Mouse (Mus musculus) urinary bladder, postnatal 25 days (tissue): Measurements from ENCODE around the gene Tbc1d17.

ENCODE experiments used
- DNase-seq: peaks from one replicate; pipeline ENCODE4 v3.0.0; 2022; ENCODE audit warnings: low spot score

The Tbc1d17 gene

DNA sequence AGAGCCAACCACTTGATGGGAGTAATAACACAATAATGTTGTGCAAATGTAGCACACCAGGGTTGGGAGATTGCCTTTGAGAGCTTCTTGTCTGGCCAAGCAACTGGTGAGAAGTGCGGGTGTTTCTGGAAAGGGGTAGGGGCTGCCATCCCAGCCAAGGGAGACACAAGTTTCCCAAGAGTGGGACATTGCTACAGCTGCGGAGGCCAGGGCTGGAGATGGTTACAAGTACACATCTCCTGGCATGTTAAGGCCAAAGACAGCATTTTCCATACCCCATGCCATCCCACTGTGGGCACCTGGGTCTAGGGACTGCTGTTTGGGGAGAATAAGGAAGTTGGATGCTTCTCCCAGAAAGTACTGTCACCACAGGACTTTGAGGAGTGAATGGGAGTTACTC is 4.2 kb upstream of the Tbc1d17 start:
- no peak for DNase-seq

DNA sequence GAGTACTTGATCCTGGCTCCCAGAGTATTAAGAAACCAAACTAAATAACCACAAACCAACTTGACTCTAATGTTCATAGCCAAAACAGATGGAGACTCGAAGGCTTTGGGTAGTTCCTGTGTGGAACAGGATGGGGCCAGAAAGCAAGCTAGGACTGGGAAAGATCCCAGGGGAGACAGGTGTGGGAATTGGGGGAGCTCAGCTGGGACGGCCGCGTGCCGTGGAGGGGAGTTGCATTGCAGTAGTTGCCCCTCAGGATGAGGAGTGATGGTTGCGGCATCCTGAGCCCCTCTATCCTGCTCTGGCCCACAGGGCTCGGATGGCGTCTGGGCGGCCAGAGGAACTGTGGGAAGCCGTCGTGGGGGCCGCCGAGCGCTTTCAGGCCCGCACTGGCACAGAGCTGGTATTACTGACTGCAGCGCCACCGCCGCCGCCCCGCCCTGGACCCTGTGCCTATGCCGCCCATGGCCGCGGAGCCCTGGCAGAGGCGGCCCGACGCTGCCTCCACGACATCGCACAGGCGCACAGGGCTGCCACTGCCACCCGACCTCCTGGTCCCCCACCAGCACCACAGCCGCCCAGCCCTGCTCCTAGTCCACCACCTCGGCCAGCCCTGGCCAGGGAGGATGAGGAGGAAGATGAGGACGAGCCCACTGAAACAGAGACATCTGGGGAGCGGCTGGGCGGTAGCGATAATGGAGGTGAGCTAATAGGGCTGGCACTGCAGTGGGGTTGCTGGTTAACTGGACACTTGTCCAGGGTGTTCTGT is 3.6 kb upstream of the Tbc1d17 start:
- DNase-seq, result no peak

DNA sequence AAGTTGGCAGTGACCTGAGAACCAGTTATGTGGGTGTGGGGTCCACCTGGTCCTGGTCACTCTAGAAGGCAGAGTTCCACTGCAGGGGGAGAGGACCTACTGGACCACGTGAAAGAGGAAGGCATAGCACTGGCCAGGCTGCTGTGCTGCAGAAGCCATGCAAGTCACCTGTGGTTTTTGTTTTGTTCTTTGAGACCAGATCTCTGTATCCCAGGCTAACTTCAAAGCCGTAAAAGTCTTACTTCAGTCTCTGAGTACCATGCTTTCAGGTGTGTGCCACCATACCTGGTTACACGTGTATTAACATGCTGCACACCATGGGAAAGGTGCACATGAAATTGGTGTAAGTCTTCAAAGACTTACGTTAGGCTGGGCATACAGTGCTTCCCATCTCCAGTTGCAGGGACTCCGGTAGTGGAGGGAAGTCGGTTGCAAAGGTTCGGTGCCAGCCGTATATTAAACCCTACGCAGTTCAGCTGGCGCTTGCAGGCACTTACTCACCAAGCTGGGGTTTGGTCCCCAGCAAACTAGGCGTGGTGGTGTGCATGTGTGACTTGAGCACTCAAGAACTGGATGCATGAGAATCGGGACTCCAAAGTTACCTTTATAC is 2.9 kb upstream of the Tbc1d17 start:
- DNase-seq, result no peak

DNA sequence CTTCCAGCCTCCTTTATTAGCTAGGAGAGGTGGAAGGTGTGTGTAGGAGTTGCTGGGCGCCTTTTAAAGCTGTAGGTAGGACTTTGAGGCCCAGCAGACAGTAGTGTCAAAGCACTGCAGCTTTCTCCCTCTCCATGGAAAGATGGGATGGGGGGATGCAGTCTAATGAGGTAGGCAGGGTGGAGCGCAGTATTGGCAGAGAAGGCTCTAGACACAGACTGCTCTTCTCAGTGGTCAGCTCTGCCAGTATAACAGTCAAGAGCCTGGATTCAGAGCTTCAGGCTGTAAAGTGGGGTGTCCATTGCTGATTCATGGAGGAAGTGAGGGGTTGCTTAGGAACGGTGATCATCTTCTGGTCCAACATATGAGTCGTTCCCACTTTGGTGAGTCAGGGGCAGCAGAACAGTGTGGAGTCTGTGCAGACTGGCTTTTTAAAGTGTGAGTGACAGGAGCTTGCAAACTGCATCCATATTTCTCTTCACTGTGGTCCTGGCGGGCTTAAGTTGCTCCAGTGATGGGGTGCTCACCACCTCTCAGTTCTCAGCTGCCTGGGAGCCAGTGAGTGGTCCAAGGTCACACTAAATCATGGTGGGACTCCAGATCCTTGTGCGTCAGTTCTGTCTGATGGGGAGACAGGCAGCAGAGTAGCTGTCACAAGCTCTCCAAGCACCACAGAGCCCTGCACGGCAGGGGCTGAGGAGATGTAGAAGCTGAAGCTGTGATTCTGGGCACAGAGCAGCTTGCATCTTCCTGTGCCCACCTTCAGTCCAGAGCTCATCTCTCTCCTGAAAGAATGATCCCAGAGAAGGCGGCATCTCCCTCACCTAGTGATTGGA is 2.1 kb upstream of the Tbc1d17 start:
- no peak for DNase-seq

DNA sequence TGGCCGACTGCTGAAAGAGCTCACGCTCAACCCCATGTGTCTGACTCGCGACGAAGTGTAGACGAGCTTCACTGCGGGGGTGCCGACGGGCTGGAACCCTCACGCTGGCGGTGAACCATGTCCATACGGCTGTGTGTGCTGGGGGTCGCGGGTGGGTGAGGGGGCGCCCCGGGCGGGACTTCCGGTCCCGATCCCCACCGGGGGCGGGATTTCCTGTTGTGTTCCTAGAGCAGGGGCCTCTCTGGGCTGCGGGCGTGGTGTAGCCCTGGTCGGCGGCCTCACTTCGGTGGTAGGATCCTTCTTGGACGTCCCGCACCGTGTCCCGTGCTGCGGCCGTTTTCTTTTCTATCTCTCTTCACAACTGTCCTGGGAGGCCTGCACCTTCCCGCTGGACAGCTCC is 1.3 kb upstream of the Tbc1d17 start:
- peak; percentile 68 for DNase-seq

DNA sequence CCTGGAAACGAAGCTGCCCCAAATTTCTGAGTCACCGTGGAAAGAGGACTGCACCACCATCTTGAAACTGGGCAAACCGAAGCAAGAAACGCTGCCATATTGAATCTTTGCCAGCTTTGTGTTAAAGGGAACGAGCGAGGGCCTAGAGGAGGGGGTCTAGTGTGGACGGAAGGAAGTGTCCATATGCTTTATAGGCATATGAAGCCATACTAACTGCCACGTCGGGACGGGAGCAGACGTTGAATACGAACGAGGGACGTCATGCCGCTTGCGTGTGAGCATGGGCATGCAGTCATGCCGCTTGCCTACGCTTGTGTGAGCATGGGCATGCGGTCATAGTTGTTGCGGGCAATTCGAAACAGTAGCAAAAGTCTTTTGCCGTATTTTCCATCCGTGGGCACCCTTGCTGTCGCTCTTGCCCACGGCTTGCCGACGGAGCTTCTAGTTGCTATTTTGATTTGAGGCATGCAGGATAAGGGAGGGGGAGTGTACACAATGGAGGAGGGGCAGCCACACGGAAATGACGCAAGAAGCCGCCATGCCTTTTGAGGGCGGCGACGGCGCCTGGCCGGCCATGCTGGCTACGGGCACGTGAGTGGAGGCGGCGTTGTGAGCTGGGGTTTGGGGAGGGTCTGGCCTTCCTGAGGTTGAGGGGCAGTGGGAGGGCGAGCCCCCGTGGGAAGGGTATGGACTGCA is 685 bp upstream of the Tbc1d17 start:
- peak; percentile 82 for DNase-seq

DNA sequence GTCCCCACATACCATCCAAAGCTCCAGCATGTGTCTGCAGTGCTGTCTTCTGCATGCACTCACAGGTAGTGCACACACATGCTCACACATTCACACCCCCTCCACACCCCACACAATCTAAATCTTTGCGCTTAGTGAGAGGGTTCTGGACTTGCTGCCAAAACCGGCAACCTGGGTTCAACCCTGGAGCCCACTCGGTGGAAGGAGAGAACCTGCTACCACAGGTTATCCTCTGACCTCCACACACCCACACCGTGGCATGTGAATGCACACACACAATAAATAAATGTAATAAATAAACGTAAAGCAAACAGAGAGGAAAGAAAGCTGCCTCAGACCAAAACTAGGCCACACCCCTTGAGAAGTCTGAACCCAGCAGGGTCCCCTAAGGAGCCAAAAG is 1.1 kb downstream of the Tbc1d17 start:
- no peak for DNase-seq

DNA sequence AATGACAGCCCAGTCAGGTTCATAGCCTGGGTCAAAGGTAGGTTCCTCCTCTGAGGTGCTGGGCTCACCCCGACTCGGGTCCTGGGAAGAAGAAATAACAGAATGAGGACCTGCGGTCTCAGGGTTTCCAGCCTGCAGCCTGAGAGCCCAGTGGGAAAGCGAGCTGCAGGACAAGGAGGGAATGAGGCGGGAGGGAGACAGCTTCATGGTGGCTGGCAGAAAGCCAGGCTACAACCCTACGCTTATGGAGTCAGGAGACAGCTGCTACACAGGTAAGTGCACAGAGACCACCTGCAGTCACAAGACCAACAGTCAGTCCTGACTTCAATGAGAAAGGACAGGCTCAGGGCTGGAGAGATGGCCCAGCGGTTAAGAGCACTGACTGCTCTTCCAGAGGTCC is 2.1 kb downstream of the Tbc1d17 start:
- DNase-seq, result no peak

DNA sequence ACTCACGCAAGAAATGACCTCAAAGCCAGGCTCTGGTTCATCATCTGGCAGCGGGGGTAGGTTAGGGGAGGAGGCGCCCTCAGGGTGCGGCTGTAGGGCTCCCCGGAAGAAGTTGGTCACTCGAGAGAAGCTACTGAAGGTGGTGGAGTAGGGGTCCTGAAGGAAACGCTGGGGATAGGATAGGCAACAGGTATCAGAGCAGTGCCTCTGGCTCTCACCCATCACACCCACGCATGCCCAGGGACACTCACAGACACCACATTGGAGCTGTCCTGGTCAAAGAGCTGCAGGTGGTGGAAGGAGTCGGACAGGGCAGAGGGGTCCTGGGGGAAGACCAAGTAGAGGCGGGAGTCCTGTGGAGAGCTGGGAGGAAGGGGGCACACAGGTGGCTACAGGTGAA is 3.9 kb downstream of the Tbc1d17 start:
- DNase-seq, result no peak

DNA sequence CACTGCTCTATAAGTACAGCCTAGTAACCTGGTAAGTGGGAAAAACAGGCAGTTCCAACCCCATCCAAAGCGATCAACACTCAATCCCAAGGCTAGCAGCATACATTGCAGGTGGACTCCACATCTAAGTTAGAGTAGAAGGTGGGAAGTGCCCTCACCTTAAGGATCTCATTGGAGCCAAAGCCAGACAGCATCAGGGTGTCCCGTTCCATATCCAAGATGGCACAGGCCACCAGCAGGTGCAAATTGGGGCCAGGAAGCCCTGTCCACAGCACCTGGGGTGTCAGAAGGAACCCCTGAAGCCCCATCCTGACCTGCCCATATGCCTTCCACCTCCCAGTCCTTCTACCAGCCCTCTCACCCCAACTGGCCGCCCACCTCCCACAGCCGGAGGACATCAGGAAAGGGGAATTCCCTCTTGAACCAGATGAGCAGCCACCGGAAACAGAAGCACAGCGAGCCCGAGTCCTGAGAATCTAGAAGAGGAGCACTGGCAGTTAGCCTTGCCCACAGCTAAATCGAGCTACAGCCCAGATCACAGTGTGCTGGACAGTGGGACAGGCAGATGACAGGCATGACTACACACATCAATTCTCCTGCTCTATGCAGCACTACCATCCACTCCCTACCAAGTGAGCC is 6.9 kb downstream of the Tbc1d17 start:
- DNase-seq, result no peak

DNA sequence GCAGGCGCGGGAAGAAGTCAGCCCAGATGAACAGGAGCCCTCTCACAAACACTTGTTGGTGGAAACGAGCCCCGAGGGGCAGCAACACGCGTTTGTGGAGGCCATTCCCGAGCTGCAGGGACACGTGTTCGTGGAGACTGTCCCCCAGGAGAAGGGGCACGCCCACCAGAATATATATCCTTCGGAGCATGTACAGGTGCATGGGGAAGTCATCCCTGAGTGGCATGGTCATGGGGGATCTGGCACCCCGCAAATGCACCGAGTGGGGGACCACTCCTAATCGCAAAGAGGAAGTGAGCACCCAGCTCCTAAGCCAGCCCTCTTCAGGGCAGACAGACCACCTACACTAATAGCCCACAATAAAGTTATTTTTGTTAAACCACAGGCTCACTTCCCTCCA is 8.5 kb downstream of the Tbc1d17 start:
- DNase-seq, result no peak

DNA sequence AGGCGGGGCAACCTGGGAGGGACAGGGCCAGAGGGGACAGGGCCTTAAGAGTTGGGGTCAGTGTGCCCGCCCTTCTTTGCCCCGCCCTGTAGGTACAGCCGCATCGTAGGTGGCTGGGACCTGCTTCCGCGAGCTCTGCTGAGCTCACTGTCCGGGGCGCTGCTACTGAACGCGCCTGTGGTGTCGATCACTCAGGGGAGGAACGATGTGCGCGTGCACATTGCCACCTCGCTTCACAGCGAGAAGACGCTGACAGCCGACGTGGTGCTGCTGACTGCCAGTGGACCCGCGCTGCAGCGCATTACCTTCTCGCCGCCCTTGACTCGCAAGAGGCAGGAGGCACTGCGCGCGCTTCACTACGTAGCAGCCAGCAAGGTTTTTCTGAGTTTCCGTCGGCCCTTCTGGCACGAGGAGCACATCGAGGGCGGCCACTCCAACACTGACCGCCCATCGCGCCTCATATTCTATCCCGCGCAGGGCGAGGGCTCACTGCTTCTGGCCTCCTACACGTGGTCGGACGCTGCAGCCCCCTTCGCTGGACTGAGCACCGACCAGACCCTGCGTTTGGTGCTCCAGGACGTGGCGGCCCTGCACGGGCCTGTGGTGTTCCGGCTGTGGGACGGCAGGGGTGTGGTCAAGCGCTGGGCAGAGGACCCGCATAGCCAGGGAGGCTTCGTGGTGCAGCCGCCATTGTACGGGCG is 9.2 kb downstream of the Tbc1d17 start:
- DNase-seq, result no peak

DNA sequence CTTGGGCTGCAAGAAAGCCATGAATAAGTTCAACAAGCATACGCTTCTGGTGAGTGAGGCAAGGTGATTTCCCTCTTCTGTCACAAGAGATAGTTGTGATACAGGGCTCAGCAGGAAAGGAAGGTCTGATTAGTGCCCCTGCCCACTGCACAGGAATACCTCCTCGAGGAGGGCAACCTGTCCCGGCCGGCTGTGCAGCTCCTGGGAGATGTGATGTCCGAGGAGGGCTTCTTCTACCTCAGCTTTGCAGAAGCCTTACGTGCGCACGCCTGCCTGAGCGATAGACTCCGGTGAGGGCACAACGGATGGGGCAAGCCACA is 9.7 kb downstream of the Tbc1d17 start:
- no peak for DNase-seq

DNA sequence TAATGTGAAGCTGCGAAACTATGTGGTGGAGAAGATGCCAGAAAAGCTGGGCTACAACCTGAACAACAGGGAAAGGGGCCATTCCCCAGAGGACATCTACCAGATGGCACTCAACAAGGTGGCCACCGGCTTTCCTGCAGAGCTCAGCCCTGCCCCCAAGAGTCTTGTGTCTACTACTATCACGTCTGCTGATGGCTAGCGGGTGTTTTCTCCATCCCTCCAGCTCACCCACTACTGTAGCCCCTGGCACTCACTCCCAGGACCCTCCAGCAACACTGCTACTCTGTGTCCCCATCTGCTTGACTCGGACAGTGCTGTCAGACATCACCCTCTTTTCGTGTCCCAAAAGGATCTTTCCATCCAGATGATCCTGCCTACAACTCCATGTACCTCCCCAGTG is 10.8 kb downstream of the Tbc1d17 start:
- no peak for DNase-seq

DNA sequence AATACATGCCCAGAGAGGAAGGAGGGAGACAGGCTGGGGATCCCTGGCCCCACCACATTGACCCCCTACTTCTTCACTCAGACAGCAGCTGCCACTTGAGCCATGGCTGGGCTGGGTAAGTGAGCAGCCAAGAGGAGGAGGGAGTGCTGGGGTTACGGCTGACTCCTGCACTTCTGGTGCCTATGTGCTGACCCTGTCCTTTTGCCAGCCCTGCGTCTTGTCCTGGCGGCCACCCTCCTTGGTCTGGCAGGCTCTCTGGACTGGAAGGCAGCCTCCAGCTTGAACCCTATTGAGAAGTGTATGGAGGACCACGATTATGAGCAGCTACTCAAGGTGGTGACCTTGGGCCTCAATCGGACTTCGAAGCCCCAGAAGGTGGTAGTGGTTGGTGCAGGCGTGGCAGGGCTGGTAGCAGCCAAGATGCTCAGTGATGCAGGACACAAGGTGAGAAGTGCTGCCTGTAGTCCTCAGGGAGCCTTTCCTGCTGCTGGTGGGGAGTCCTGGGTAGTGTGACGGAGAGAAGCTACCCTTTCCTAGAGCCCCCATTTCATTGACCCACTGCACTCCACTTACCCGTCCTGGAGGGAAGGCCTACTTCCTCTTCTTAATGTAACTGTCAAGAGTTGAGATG is 12.3 kb downstream of the Tbc1d17 start:
- no peak for DNase-seq

DNA sequence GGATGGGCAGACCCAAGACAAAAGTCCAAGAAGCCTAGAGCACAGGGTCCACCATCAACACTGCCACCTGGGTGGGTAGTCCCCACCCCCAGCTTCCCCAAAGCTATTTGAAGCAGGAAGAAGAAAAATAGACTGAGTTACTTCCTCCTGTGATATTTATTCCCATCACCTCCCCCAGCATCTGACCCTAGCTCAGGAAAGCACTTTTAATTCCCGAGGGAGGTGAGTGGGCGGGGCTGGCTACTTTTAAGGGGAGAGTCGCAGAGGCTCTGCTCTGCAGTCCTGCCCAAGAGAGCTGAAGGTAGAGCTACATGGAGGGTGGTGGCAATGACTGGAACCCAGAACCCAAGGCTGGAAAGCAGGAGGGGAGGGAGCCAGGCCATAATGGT is 12.9 kb downstream of the Tbc1d17 start:
- no peak for DNase-seq

DNA sequence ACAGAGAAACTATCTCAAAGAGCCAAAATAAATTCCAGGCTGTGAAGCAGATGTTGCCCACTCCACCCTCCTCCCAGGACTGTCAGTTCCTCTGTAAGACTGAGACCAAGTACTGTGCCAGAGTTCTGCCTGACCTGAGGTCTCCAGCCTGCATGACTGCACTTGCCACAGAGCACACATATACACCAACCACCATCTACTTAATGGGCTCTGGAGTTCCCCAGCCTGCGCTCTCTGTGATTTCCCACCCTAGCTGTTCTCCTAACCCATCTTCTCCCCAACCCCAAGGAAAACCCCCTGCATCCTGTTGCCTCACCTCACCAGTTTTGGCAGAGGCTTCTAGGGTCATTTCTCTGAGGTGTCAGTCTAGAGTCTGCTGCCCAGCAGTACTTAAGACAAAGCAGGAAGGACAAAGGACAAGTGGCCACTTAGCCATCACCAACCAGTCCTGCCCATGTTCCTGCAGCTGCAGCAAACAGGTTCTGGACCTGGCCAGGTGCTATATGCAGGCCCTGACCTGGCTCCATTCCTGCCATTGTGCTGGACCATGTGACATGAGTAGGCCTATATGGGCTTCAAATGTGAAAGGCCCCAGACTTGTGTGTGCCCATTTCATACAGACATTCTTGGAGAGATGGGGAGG is 13.4 kb downstream of the Tbc1d17 start:
- no peak for DNase-seq

DNA sequence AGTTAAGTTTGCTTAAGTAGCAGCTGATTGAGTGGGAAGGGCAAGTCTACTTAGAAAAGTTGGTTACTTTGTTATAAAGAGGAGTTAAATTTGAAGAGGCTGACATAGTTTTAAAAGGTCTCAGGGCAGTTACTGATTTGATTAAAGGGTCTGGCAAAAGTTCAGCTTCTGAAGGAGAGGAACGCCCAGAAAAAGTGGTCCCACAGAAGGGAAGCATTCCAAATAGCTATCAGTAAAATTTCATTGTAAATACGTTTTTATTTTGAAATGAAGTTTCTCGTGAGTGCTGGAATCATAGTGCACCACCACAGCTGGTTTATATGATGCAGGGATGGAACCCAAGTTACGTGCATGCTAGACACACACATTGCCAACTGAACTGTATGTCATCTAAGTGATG is 16.1 kb downstream of the Tbc1d17 start:
- DNase-seq, result no peak

DNA sequence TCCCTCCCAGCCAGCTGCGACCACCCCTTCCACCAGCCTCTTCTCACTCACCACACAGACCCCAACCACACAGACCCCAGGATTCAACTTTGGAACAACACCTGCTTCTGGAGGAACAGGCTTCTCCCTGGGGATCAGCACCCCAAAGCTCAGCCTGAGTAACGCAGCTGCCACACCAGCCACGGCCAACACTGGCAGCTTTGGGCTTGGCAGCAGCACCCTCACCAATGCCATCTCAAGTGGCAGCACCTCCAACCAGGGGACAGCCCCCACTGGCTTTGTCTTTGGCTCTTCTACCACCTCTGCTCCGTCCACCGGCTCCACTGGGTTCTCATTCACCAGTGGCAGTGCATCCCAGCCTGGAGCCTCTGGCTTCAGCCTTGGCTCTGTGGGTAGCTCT is 20.2 kb downstream of the Tbc1d17 start:
- DNase-seq, result no peak

DNA sequence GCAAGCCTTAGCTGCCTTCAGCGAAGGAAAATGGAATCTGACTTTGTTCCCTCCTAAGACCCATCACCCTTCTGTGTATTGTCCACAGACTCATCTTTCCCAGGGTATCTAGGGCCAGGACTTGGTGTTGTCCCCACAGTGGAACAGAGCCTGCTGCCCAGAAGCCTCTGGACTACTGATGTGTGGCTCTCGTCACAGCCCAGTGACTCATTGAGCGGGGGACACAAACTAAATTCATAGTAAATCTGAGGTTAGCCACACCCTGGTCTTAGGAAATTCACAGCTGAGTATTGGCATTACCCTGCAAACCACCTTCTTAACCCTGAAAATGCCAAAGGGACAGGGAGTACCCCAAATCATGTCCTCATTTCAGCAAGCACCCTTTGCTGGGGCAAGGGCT is 22.1 kb downstream of the Tbc1d17 start:
- no peak for DNase-seq

DNA sequence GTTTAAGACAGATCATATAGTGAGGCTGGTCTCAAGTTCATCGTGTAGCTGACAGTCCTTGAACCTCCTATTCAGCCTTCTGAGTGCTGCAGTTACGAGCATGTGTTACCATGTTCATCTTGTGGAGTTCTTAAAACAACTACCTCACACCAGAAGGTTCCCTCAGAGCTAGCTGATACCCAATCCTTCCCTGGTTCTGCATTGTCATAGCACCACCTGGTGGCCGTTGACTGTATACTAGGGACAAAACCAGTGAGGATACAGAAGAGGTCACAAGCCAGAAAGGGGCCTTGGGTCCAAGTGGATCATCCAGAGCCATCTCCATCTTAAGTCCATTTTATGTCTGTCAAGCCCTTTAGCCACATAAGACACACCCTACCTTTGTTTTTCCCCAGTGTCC is 24.0 kb downstream of the Tbc1d17 start:
- peak; percentile 75 for DNase-seq
